Mouse (Mus musculus): ENCODE data around the gene Tenm2. TPM values are rescaled to one million over a fixed set of nuclear protein-coding genes. Genes with fewer than 3 reads are reported as not detected.

Tenm2 gene
- total RNA-seq, 1 experiment from 2014 or later: not detected

DNA sequence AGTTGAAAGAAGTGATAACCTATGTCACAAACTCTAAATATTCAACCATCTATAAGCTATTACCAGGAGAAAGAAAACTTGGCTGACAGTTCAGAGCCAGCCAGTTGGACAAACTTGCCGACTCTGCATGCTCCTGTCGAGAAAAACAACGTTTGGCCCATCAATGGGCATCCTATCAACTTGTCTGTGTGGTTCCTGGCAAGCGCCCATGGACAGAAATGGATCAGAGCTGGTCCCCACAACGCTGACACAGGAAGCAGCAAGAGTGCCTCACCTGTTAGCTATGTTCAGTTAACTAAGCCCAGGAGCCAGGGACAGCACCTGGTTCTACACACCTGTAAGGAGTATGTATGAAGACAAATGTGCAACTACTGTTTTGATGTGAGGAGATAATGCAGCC, 908.5 kb downstream of the Tenm2 start:
- ATAC-seq (replicated peaks; ENCODE audit: low read depth, poor library complexity, severe bottlenecking): no peak

- no peak for ATAC-seq (replicated peaks; ENCODE audit: low read depth, poor library complexity, severe bottlenecking)
Measured at GRCm38 (mm10) chr11:36309317-36309716, 926.4 kb downstream of the Tenm2 start.

GRCm38 (mm10) chr11:36307276-36307675, 928.5 kb downstream of the Tenm2 start:
- no peak for ATAC-seq (replicated peaks; ENCODE audit: low read depth, poor library complexity, severe bottlenecking)

GRCm38 (mm10) chr11:36305348-36305950, 930.3 kb downstream of the Tenm2 start:
- ATAC-seq (replicated peaks; ENCODE audit: low read depth, poor library complexity, severe bottlenecking): no peak

DNA sequence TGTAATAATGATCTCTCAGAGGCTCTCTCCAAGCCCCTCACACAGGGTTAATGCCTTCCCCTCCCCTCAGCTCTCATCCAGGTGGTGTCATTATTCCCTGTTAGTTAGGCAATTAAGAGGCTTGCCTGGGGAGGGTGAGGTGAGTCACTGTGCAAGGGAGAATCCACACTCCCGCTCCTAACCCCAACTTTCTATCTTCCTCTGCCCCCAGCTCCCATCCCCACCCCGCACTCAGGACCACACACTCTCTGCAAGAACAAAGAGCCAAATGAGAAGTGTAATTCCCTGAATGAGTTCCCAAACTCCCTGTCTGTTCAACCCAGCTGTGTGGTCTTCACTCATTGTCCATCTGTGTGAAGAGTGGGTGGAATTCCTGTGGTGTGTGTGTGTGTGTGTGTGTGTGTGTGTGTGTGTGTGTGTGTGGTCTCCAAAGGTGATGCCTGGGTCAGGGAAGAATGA, 932.8 kb downstream of the Tenm2 start:
- ATAC-seq (replicated peaks; ENCODE audit: low read depth, poor library complexity, severe bottlenecking): no peak

- no peak for ATAC-seq (replicated peaks; ENCODE audit: low read depth, poor library complexity, severe bottlenecking)
Measured at GRCm38 (mm10) chr11:36302096-36302495, 933.7 kb downstream of the Tenm2 start.

DNA sequence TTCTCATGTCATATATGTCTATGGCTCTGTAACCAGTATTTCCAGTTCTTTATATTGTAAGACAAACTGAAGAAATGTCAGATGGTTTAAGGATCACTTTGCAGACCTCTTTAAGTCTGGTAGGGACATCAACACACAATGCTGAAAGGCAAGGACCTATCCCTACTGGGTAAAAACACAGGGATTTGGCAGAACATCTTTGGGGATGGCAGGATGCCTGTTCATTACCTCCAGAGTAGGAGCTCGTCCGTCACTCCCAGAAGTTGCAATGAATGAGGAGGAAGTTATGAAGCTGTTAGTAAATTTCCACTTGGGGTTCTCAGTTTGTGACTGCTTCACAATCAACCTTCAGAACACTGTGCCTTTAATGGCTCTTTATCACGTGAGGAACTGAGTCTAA, 939.2 kb downstream of the Tenm2 start:
- no peak for ATAC-seq (replicated peaks; ENCODE audit: low read depth, poor library complexity, severe bottlenecking)

GRCm38 (mm10) chr11:36292206-36292605, 943.6 kb downstream of the Tenm2 start:
- no peak for ATAC-seq (replicated peaks; ENCODE audit: low read depth, poor library complexity, severe bottlenecking)

GRCm38 (mm10) chr11:36286246-36286645, 949.5 kb downstream of the Tenm2 start:
- ATAC-seq (replicated peaks; ENCODE audit: low read depth, poor library complexity, severe bottlenecking): no peak

GRCm38 (mm10) chr11:36280533-36280932, 955.2 kb downstream of the Tenm2 start:
- ATAC-seq (replicated peaks; ENCODE audit: low read depth, poor library complexity, severe bottlenecking): no peak

GRCm38 (mm10) chr11:36277903-36278215, 957.9 kb downstream of the Tenm2 start:
- no peak for ATAC-seq (replicated peaks; ENCODE audit: low read depth, poor library complexity, severe bottlenecking)

GRCm38 (mm10) chr11:36277192-36277902, 958.4 kb downstream of the Tenm2 start:
- no peak for ATAC-seq (replicated peaks; ENCODE audit: low read depth, poor library complexity, severe bottlenecking)

GRCm38 (mm10) chr11:36276015-36276414, 959.7 kb downstream of the Tenm2 start:
- no peak for ATAC-seq (replicated peaks; ENCODE audit: low read depth, poor library complexity, severe bottlenecking)

GRCm38 (mm10) chr11:36272149-36272548, 963.6 kb downstream of the Tenm2 start:
- no peak for ATAC-seq (replicated peaks; ENCODE audit: low read depth, poor library complexity, severe bottlenecking)

GRCm38 (mm10) chr11:36269945-36270344, 965.8 kb downstream of the Tenm2 start:
- no peak for ATAC-seq (replicated peaks; ENCODE audit: low read depth, poor library complexity, severe bottlenecking)

DNA sequence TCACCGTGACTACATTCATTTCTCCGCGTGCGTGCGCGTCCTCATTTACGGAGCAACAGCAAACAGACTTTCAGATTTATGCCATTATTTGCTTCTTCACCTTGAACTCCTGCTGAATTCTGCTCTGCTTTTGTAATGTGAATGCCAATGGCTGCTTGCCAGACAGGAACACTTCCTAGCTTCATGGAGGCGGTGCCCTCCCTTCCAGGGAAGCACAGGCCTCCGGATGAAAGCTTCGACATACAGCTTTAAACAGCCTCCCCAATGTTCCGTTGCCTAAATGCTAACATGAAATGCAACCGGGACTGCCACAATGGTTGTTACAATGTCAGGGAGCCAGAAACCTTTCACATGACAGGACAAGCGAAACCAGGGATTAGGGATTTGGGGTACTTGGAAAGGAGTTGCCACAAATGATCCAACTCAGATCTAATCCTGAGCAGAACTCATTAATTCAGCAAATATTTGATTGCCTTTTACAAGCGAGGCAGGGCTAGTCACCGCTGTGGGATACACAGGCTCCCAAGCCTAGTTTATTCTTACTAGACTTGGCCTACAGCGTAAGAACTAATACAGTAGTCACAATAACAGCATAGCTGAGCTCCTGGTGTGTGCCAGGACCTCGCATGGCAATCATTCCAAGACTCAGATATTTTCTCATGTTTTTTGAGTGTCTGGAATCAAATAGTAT, 970.8 kb downstream of the Tenm2 start:
- ATAC-seq (replicated peaks; ENCODE audit: low read depth, poor library complexity, severe bottlenecking): no peak

DNA sequence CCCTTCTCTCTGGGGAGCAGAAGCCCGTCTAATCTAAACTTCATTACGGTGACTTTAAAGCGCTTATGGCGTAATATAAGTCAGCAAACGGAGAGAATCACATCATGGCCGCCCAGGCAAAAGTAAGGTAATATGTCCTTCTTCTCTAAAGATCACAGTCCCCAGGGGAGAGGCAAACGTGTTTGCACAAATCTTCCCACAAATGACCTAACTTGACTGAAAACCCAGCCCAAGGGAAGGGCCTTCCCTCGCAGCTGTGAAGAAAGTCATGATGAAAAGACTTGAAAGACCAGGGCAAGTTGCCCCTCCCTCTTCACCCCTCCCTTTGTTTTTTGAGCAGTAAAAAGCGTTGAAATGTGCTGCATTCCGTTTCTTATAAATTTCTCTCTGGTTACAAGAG, 971.9 kb downstream of the Tenm2 start:
- ATAC-seq (replicated peaks; ENCODE audit: low read depth, poor library complexity, severe bottlenecking): no peak

DNA sequence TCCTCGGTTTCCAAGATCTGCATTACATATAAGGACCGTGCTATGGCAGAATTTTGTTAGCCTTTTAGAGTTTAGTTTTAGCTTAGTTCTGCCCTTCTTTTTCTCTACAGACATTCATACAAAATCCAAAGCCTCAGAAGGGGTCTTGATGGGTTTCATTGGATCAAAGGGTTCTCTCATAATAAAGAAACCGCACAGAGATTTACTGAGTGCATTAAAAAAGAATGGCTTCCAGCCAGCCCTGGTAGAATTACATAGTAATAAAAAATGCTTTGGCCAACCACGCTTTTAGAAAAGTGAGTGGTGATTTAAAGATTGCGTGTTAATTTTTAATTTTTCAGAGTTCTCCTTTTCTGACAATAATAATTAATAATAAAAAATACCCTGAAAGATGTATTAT, 978.6 kb downstream of the Tenm2 start:
- no peak for ATAC-seq (replicated peaks; ENCODE audit: low read depth, poor library complexity, severe bottlenecking)

- ATAC-seq (replicated peaks; ENCODE audit: low read depth, poor library complexity, severe bottlenecking): no peak
Measured at GRCm38 (mm10) chr11:36256747-36257146, 979.0 kb downstream of the Tenm2 start.

- ATAC-seq (replicated peaks; ENCODE audit: low read depth, poor library complexity, severe bottlenecking): no peak
Measured at GRCm38 (mm10) chr11:36254019-36254418, 981.7 kb downstream of the Tenm2 start.

DNA sequence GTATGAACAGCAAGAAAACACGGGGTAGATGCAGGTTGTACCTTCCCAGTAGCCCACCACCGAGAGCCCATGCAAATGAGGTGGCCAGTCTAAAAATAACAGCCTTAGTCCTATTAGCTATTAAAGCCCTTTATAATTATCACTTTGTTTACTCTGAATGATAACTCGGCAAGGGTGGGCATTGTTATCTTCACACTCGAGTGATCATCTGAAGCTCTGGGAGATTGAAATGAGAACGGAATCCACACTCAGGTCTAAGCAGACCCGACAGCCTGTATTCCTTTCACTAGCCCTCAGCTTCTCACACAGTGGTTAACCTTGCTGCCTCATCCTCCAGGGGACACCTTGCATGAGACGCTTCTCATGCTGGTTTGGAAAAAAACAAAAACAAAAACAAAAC, 985.7 kb downstream of the Tenm2 start:
- no peak for ATAC-seq (replicated peaks; ENCODE audit: low read depth, poor library complexity, severe bottlenecking)

All from common myeloid progenitor, adult 5-6 weeks (primary cell).